Mouse (Mus musculus) thymus, postnatal 10 days (tissue): ENCODE results near the gene Rxylt1.

Experiments used
- DNase-seq, 2 experiments: peaks; one replicate each; pipeline ENCODE4 v3.0.0; 2021; ENCODE audit warnings: low spot score in 2 of 2

Gene Rxylt1

DNA sequence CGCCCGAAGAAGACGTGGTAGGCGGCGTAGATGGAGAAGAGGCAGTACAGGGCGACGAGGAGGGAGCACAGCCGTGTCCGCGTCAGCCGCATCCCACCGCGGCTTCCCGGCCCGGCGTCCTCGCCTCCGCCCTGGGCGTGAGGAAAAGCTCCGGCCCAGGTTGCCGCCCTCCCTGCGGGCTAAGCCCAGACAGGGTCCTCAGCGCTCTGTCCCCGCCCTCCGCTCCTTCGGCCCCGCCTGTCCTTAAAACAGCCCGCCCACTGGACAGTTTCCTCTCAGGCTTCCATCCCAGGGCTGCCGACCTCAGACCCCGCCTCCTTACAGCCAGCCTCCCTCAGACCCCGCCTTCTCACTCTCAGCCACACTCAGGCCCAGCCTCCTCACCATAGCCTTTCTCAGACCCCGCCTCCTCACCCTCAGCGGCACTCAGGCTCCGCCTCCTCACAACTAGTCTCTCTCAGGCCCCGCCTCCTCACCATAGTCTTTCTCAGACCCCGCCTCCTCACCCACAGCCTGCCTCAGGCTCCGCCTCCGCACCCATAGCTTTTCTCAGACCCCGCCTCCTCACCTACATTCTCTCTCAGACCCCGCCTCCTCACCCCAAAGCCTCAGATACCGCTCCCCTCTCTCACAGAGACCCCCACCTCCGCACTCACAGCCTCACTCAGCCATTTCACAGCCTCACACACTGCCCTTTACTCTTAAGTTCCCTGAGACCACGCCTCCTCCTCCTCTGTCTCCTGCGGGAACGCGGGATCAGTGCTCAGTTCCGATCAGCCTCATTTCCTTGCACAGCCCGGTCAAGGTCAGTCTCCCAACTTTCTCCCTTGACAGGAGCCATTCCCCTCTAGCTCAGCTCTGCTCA, at the start of gene Rxylt1:
TSS of gene Rxylt1 (minus strand) at position 392 of the 865 bp plus-strand sequence.
- peak; percentile 90 to 95 for DNase-seq

DNA sequence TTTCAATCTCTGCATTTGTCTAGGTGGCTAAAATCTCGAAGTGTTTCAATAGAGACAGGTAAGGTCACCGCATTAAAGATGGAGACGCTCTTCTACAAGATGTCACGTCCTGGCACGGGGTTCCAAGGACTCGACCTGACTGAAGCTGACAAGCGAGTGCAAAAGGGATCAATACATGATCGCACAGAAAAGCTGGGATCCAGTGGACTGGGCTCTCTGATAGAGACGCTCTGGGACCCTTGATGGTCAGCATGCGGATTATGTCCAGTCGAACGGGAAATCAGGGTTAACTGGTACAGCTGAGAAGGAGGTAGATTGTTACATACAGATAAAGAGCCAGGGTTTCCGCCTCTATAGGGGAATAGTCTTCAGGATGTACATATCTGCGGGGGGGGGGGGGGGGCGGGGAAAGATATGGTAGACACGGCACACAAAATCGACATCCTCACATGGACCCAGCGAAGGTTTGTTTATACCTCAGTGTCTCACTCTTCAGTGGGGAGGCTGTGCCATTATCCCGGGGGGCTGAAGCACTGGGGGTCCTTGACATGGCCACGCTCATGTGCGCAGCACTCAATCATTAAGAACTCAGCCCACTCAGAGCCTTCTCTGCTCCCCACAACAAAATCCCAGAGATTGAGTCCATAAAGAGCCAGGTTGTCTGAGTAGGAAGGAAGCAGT, 24.3 kb upstream of the Rxylt1 start:
- no peak for DNase-seq

DNA sequence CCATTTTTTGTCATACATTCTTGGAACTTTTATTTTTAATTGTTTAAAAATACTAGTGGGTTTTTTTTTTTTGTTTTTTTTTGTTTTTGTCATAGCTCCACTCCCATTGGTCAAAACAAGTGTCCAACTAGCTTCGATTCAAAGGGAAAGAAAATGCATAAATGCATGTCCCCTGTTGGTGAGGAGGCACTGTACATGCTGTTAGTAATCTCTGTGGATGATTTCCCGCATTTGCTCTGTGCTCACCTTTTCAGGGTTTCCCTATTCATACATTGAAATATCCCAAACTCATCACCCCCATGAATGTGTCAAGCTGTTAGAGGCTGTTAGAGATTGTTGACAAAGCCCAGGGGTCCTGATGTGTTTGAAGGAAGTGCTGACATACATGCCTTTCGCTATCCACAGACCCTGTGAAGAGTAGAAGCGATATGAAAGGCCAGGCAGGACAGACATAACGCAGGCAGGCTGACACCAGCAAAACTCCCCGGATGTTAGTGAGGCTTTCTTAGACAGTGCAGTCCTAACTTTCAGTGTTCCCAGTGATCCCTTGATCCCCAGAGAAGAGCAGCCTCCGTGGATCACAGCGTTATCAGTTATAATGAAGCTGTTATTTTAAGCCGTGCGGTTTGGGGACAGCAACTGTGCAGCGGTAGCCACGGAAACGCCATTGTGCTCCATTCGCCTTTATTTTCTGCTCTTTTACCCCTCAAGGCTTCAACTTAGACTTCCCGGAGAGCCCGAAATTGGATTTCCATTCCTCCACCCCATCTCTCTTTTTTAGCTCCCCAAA, 23.5 kb upstream of the Rxylt1 start:
- no peak for DNase-seq

DNA sequence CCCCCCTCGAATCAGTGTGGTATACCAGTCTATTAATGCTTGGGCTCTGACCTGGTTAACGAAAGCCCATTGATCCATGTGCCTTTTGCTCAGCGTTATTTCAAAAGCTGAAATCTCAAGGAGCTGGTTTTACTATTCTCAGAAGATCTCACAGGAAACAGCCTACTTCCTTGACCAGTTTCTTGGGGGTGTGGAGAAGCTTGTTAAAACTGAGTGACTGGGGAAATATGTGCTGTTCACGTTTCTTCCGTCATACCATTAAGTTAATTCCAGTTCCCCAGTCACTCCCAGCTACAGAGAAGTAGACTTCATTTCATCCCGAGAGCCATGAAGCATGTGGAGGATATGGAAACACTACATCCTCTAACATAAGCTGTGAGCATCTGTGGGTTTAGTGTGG, 22.3 kb upstream of the Rxylt1 start:
- no peak for DNase-seq

DNA sequence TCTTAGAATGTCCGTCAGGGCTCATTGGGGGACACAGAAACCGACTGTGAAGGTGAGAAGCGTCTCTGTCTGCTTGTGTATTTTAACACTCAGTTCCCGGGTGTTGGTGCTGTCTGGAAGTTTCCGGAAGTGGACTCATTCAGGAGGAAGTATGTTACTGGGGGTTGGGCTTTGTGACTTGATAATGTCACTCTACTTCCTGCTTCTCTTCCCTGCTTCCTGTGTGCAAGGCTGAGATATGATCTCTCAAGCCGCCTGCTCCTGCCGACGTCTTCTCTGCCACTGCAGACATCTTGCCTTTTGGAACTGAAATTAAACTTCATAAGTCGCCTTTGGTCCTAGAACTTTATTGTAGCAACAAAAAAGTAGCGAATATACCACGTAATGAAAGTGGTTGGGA, 19.5 kb upstream of the Rxylt1 start:
- no peak for DNase-seq

DNA sequence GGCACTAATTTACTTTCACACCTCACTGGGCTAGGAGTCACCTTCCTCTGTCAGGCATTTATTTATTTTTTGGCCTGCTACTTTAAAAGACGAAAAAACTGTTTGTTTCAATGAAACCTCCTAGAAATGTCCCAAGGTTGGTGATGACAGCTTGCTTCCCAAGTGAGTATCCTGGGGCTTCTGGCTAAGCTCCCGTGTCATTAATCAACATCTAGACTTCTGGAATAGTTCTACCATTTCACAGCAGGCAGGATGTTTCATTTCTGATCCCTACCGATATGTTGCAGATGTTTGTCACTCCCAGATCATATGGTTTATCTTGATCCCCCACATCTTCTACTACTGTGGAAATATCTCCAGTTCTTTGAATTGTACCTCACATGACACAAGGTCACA, 9.5 kb upstream of the Rxylt1 start:
- no peak for DNase-seq

DNA sequence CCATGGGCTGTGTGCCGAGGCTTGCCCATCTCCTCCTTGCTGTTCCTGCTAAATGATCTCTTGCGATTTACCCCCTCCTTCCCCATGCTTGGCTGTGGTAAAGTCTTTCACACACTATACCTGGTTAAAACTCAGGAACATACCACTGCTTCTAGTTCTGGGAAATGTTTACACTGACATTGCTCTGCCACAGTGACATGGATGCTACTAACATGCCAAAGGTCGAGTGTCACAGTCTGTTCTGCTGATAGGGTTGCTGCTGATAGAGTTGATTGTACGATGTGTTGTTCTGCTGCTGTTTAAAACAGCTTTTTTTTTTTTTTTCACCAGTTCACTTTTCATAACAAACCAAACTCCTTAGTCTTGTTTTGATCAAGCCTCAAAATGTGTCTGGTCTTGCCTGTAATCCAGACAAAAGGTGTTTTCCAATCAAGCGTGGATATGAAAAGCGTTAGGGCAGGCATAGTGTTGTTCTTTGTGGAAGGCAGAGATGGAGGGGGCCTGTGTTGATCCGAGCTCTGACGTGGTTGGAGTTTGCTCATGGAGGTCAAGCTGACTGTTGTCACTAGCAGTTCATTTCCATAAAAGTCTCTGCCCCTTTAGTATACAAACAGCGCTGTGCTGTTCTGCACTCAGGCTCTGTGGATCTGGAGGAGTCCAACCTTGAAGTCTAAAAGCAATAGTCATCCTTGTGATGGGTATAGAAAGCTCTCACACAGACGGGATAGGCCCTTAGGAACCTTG, 8.9 kb upstream of the Rxylt1 start:
- no peak for DNase-seq

DNA sequence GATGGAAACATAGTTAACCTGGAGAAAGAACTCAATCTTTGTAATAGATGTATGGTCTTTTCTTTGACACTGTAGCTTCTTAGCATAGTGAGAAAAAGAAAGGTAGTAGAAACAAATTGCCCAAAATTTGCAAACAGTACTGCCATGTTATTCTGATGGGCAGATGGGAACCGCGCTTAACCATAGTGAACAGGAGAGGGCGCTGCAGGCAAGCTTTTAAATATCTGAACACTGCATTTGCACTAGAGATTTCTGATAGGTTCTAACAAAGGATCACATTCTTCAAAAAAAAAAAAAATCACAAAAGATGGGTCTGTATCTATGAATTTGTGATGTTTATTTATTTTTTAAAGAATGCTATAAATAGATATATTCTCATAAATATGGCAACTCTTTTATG, 8.2 kb upstream of the Rxylt1 start:
- peak in 1 of 2 experiments; percentile 34 for DNase-seq

DNA sequence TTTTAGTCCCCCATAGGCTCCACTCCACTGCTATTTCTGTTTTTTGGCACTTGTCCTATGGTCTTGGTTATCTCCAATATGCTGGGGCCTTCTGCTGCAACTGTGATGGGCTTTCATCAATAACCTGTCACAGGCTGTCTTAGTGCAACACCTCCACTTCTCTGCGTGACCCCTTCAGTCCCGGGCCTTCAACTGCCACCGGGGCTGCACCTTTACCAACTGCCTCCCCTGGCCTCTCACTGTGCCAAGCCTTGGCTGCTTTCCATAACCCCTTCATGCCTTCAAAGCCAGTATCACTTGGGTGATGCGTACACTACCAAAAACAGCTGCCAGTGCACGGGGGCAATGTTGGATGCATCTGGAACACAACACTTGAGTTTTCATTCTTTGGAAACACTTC, 5.5 kb upstream of the Rxylt1 start:
- no peak for DNase-seq

DNA sequence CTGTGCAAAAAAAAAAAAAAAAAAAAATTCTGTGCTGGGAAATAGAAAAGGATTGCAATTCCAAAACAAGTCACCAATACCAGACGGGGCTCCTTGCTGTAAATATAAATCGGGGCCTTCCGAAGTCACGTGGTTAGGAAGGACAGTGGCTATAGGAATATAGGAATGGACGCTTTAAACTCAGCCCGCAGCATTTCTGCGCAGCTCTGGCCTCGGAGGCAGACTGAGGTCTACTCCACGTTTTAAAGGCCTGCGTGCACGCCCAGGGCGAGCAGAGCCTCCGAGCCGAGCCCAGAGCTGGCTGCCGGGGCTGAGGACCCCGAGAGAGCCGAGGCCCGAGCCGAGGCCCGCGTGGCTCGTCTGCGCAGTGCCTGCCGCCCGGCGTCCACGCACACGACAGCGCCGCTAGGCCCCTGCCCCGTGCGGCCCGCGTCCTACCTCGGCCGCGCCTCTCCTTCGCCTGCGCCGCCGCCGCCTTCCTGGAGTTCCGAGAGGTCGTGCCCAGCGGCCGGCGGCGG, 650 bp downstream of the Rxylt1 start:
- no peak for DNase-seq

DNA sequence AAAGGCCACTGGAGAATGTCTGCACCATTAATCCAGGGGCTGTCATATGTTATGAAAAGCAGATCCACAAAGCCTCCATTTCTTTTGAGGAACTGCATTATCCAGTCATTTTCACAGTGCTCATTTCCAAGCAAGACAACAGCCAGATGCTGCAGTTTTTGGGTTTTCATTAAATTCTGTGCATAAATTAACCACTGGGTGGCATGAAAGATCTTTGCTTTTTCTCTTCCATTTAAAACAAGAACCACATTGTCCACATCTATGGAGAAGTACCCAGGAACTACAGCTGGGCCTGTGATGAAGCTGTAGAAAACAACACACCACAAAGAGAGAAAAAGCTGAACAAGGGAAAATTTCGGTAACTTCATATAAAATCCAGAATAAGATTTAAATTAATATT, 6.7 kb downstream of the Rxylt1 start:
- DNase-seq = no peak

DNA sequence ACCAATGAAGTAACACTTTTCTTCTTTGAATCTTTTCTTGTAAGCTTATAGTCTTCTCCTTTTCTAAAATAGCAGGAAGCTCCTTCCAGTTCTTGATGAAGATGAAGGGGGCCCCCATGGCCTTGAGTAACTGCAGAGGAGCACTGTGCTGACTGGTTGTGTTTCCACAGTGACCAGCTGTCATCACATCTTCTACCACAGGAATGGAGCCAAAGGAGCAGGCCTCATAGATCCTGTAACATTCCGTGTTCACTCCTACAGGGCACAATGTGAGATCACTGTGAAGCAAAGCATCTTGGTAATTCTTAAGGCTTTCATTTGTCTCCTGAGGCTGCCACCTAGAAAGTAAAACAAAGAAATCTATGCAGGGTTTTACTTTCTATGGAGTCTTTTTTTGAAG, 15.8 kb downstream of the Rxylt1 start:
- no peak for DNase-seq

DNA sequence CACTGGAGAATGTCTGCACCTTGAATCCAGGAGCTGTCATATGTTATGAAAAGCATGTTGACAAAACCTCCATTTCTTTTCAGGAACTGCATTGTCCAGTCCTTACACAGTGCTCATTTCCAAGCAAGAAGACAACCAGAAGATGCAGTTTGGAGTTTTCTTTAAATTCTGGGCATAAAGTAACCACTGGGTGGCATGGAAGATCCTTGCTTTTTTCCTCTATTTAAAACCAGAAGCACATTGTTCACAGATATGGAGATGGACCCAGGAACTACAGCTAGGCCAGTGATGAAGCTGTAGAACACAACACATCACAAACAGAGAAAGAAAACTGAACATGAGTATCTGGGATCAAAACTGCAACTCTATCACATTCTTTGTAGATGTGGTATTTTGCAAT, 28.0 kb downstream of the Rxylt1 start:
- DNase-seq = no peak

DNA sequence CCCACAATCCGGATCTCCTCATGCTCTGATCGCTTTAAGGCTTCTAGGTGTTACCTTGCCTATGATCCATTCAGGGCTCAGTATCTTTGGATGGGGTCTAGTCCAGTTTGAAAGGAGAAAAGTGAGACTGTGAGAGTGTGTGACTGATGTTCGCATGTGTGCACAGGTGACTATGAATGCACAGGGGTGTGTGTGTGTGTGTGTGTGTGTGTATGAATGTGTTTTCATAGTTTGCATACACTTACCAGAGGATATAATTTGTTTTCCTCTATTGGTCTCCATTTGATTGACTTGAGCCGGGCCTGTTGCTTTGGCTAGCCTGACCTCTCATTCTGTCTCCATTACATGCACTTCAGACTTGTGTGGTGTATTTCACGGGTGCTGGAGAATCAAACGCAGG, 41.3 kb downstream of the Rxylt1 start:
- DNase-seq = no peak

DNA sequence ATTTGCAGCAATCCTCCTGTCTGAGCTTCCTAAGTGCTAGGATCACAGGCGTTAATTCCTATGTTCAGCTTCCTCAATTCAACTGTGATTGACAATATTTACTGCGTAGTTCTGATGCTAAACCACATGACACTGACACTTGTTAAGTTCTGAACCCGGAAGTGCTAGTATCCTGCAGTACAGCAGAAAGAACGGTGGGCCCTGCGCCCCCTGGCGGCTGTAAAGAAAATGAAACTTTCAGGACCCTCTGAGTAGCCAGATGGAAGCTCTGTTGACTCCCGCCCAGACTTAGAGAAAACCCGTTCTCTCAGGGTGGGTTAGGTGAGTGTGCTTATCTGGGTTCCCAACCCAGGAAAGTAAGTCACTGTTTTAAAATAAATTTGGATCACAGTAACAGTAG, 42.6 kb downstream of the Rxylt1 start:
- DNase-seq = peak; percentile 38 to 73

DNA sequence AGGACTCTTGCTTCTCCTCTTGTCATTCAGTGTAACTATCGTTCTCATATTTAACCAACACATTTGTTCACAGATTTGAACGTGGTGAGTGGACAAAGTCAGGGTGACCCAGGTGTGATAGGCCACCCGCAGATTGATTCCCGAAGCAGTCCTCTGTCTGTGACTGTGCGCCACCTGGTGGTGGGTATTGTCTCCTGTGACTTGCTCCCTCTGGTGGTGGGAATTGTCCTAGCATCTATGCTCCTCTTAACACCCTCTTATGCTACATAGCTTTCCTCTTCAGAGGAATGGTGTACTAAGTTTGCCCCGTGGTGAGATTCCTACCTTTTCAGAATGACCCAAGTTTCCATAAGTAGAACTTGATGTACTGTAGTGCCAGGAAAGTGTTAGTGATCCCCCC, 45.3 kb downstream of the Rxylt1 start:
- DNase-seq = peak; percentile 53 to 84

DNA sequence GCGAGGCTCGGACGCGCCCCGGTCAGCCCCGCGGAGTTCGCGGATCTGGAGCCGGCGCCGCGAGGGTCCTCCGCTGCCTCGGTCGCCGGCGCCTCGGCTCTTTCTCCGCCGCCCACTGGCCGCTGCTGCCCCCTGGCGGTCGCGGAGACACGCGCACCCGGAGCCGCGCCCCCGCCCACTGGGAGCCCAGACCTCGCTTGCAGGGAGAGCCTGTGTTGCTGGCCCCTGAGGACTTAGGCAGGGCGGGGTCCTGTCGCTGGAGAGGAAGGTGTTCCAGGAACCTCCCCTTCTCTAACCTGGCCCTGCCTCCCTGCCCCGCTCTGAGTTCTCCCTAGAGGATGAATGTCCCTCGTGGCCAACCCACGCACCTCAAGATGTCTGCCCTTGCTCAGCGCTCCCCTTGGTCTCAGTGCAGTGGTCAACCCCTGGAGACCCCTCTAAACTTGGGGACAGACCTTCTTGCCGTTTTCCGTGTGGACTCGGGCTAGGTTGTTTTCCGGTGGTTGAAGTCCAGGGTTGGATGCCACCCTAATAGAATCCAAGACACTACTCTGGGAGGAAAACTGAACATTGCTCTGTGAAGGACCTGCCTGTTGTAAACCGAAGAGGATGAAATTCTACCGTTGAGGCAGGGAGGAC, 49.3 kb downstream of the Rxylt1 start:
- DNase-seq = peak; percentile 56 to 82

DNA sequence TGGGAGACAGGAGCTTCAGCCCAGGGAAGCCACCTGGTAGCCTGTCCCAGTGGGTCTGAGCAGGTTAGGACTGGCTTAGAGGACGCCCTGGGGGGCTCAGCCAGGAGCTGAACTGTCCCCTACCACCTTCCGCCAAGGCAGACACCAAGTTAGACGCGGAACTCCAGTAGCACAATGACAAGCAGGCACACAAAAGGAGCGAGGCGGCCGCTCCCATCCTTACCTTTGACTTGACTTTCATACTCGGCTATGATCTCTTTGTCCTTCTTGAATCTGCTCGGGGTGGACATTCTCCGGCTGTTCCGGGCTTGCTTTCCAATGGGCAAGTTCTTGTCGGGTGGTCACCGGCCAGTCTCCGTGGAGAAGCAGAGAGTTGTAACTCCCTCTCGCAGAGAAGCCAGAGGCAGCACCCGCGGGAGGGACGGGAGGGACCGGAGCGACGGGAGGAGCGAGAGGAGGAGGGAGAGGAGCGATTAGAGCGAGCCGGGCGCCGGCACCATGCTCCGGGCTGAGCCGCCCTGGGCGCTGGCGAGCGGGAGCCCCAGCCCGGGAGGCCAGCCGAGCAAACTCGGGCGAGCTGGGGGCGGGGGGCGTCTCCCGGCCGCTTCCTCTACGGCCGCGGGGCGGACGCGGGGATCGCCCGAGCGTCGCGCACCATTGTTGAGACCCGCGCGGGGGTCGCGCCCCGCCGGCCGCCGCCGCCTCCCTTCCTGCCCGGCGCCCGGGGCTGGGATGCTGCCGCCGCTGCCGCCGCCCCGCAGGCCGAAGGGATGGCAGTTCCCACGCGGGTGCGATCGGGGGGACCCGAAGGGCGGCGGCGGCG, 50.1 kb downstream of the Rxylt1 start, which contains the start of gene Srgap1:
TSS of gene Srgap1 (minus strand) at position 412 of the 823 bp plus-strand sequence.
- peak; percentile 6 to 9 for DNase-seq

DNA sequence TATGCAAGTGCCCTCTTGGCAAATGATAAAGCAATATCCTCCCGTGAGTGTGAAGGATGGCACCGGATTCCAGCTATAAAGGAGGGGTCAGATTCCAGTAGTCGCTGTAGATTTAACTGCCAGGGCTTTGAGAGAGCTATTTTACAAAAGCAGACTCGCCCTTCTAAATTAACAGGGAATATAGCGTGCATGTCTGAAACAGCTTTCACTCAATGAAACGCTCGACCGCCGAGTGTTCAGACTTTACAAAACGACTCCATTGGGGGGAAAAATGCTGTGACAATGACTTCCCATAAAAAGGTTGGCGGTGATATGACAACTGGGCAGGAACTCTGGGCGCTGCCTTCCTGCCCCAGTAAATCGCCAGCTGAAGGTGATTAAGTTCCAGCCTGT, 50.7 kb downstream of the Rxylt1 start:
- no peak for DNase-seq

DNA sequence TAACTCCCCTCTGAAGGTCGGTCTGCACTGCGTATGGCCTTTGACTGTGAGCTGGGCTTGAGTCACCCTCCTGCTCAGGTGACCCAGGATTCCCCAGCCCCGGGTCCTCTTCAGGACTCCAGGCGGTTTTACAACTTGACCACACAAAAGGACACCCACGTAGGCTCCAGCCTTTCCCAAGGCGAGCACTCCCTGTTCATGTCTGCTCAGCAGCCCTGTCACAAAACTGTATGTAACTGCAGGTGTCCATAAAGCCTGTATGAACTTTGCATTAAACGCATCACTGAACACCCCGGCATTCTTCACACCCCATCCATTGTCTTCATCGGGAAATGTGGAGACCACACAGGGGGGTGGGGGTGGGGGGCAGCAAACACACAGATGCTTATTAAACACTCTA, 51.2 kb downstream of the Rxylt1 start:
- no peak for DNase-seq
